Mouse (Mus musculus) midbrain, embryonic 16.5 days (tissue): ENCODE data around the gene Stag3. TPM values are rescaled to one million over a fixed set of nuclear protein-coding genes. Genes with fewer than 3 reads are reported as not detected.

ENCODE experiments used
- ATAC-seq: fragments of 200-750 bp; cut with Nextera tagmentation; 2 replicates; pipeline ENCODE4 v1.8.0; 2017; ENCODE audit warnings: moderate TSS enrichment
- H3K27ac ChIP-seq: fragments of 300-500 bp; sonication (generic); 2 replicates; pipeline ENCODE4 v1.5.1; 2014; ENCODE audit warnings: mild to moderate bottlenecking, low read length, mixed read lengths
- H3K27me3 ChIP-seq: fragments of 300-500 bp; sonication (generic); 2 replicates; pipeline ENCODE4 v1.6.1; 2014; ENCODE audit warnings: low read depth, low read length, mixed read lengths; ENCODE audit not compliant: control insufficient read depth, insufficient read depth
- H3K36me3 ChIP-seq: fragments of 300-500 bp; sonication (generic); 2 replicates; pipeline ENCODE4 v1.6.1; 2014; ENCODE audit warnings: mild to moderate bottlenecking, low read length, moderate library complexity, mixed read lengths; ENCODE audit not compliant: control insufficient read depth, insufficient read depth
- H3K4me1 ChIP-seq: fragments of 300-500 bp; sonication (generic); 2 replicates; pipeline ENCODE4 v1.6.1; 2014; ENCODE audit warnings: mild to moderate bottlenecking, low read length, mixed read lengths; ENCODE audit not compliant: control insufficient read depth, insufficient read depth
- H3K4me2 ChIP-seq: fragments of 300-500 bp; sonication (generic); 2 replicates; pipeline ENCODE4 v1.6.1; 2014; ENCODE audit warnings: mild to moderate bottlenecking, low read length, mixed read lengths
- H3K4me3 ChIP-seq: fragments of 300-500 bp; sonication (generic); 2 replicates; pipeline ENCODE4 v1.5.1; 2014; ENCODE audit warnings: low read depth, mild to moderate bottlenecking, low read length, moderate library complexity, mixed read lengths
- H3K9ac ChIP-seq: fragments of 300-500 bp; sonication (generic); 2 replicates; pipeline ENCODE4 v1.6.1; 2014; ENCODE audit warnings: low read depth, low read length, mixed read lengths
- H3K9me3 ChIP-seq: fragments of 300-500 bp; sonication (generic); replicated peaks from 2 replicates; pipeline ENCODE4 v1.6.1; 2014; ENCODE audit warnings: mild to moderate bottlenecking, low read length, mixed read lengths; ENCODE audit not compliant: control insufficient read depth, poor library complexity, severe bottlenecking
- WGBS: fragments of 180-500 bp; shearing (Covaris S2); extraction: QIAGEN DNeasy Blood & Tissue Kit; methylation state at CpG from one replicate; pipeline ENCODE4 v1.1.7; 2014; 5-methylcytosine and 5-hydroxymethylcytosine counted together
- polyA plus RNA-seq: library from polyadenylated mRNA; unstranded; fragments of >200 nt; fragmentation: Nextera tagmentation; extraction: Ambion mirVana; gene quantifications from 2 replicates; pipeline ENCODE4 v1.2.1, GENCODE M21; 2015

Stag3 gene
- polyA plus RNA-seq, 1 experiment from 2014 or later: 13.1 TPM

DNA sequence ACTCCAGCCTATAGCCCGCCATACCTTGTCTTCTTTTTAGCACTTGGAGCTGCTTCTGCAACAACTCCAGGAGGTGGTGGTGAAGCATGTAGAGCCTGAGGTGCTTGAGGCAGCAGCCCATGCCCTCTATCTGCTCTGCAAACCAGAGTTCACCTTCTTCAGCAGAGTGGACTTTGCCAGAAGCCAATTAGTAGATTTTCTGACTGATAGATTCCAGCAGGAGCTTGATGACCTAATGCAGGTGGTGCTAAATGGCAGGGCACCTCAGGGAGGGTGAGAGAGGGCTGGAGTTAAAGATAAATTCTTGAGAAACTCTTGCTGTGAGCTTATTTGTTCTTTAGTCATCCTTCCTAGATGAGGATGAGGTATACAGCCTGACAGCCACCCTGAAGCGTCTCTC, 19.6 kb downstream of the Stag3 start:
- peaks cover 4% of the 10 kb centered on the region; the same call in 1 of the 2 replicates for H3K36me3 ChIP-seq
- 86% methylated on average over 2 of the region's 2 CpGs for WGBS

DNA sequence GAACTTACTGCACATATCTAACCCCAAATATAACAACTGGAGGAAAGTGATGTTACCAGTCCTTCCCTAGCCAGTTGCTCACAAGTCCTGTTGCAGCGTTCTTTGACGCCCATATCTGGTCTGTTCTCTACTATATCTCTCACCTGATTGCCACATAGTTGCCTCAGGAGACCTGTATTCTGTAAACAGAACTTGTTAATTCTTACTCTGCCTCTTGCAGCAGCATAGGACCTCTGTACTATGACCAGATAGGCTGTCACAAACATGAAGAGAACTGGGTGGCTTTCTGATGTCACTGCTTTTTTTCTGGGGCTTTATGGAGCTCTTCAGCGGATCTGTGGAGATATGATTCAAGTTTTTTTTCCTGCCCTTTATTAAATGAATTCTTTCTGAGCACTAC, 32.8 kb downstream of the Stag3 start:
- Histone ChIP-seq H3K9ac (no peak overlapping the region), H3K27me3 (no peaks in the 10 kb centered on the region), H3K27ac (no peak overlapping the region), H3K36me3 (0 out of 2 replicates have a peak, but pooled peaks cover 4% of the 10 kb centered on the region), H3K4me2 (no peak overlapping the region), H3K9me3 (no peaks in the 10 kb centered on the region), H3K4me1 (no peaks in the 10 kb centered on the region), H3K4me3 (no peak overlapping the region)
- ATAC-seq: no peak
- WGBS: 92% methylated on average over 3 of the region's 3 CpGs

More for the DNA sequence above, 19.6 kb downstream of the Stag3 start:
- Histone ChIP-seq H3K9ac (no peak overlapping the region), H3K27ac (no peak overlapping the region), H3K4me2 (no peak overlapping the region), H3K4me3 (no peak overlapping the region), H3K9me3 (no peaks in the 10 kb centered on the region), H3K4me1 (no peaks in the 10 kb centered on the region), H3K27me3 (no peaks in the 10 kb centered on the region)
- ATAC-seq: no peak

DNA sequence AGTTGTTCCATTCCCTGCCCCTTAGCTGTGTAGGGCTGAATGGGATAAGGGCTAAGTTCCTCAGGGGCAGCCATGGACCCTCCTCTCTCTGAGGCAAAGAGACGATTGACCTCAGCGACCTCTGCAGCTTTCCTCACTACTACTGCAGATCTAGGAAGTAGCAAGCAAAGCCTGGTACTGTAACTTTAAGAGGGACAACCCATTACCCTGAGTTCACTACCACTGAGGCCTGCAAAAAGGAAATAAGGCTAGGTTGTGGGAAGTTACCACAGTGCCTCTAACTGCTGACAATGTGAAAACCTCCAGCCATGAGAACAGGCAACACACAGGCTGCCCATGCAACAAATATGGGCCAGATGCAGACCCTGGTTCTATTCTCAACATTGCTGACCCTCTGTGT, 61.6 kb downstream of the Stag3 start, which contains the start of gene Pvrig:
TSS of gene Pvrig (plus strand) at position 301 of the 400 bp plus-strand sequence.
- no peaks in the 10 kb centered on the region for H3K27me3 ChIP-seq
- ATAC-seq: no peak
- H3K4me2 ChIP-seq: no peak within 1 kb of the TSS
- no peak within 1 kb of the TSS for H3K4me3 ChIP-seq
- H3K9ac ChIP-seq: no peak within 1 kb of the TSS
- no peaks in the 10 kb centered on the region for H3K4me1 ChIP-seq
- H3K27ac ChIP-seq: no peak within 1 kb of the TSS
- H3K36me3 ChIP-seq: no peaks in the 10 kb centered on the region
- no peaks in the 10 kb centered on the region for H3K9me3 ChIP-seq
- WGBS: 85% methylated on average over 2 of the region's 2 CpGs

DNA sequence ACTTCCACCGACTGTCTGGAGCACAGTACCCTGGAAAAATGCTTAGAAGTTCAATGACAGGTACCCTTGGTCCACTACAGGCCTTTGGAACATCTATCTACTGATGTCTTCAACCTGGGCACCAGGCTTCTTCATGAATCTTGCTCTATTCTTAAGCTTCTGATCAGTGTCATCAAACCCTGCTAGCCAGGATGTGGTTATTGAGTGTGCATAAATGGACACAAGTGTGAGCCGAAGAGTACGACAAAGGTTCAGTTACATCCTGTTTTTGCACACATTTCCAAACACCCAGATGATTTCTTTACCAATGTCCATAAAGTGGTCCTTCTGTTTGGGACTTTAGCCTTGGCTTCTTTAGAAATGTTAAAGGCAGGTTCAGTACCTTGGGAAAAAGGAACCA, 63.2 kb downstream of the Stag3 start:
- no peaks in the 10 kb centered on the region for H3K4me1 ChIP-seq
- no peaks in the 10 kb centered on the region for H3K36me3 ChIP-seq
- H3K4me3 ChIP-seq: no peak overlapping the region
- no peak for ATAC-seq
- H3K4me2 ChIP-seq: no peak overlapping the region
- 89% methylated on average over 3 of the region's 3 CpGs for WGBS
- no peaks in the 10 kb centered on the region for H3K9me3 ChIP-seq
- no peak overlapping the region for H3K9ac ChIP-seq
- H3K27me3 ChIP-seq: no peaks in the 10 kb centered on the region
- no peak overlapping the region for H3K27ac ChIP-seq

Other genes with a start within 250 kb of the Stag3 start
- gene Smok3c, start 227.0 kb upstream of the Stag3 start, polyA plus RNA-seq: not detected in 2 replicates
- gene Zkscan1, start 195.2 kb upstream of the Stag3 start, polyA plus RNA-seq: 22.7 and 25.4 TPM in 2 replicates
- 85.4 and 96.0 TPM in 2 replicates for gene Zscan21, start 163.3 kb upstream of the Stag3 start, polyA plus RNA-seq
- 23.9 and 26.3 TPM in 2 replicates for gene Zfp113, start 124.5 kb upstream of the Stag3 start, polyA plus RNA-seq
- 288 and 309 TPM in 2 replicates for gene Cops6, start 119.2 kb upstream of the Stag3 start, polyA plus RNA-seq
- 24.9 and 27.2 TPM in 2 replicates for gene Ap4m1, start 108.2 kb upstream of the Stag3 start, polyA plus RNA-seq
- 72.3 and 81.6 TPM in 2 replicates for gene Mcm7, start 107.8 kb upstream of the Stag3 start, polyA plus RNA-seq
- 74.4 and 75.8 TPM in 2 replicates for gene Taf6, start 92.8 kb upstream of the Stag3 start, polyA plus RNA-seq
- 29.0 and 33.7 TPM in 2 replicates for gene Cnpy4, start 92.8 kb upstream of the Stag3 start, polyA plus RNA-seq
- gene Mblac1, start 85.9 kb upstream of the Stag3 start, polyA plus RNA-seq: 14.5 and 15.5 TPM in 2 replicates
- not detected in 2 replicates for gene Nxpe5, start 54.3 kb upstream of the Stag3 start, polyA plus RNA-seq
- 95.4 and 101 TPM in 2 replicates for gene Lamtor4, start 24.8 kb upstream of the Stag3 start, polyA plus RNA-seq
- 14.7 and 15.6 TPM in 2 replicates for gene BC037034, start 16.2 kb upstream of the Stag3 start, polyA plus RNA-seq
- 1.8 and 2.3 TPM in 2 replicates for gene Gal3st4, start 7.4 kb upstream of the Stag3 start, polyA plus RNA-seq
- gene Gm43720, start 282 bp upstream of the Stag3 start, polyA plus RNA-seq: 0.09 and 0.27 TPM in 2 replicates
- gene Gpc2, start 235 bp upstream of the Stag3 start, polyA plus RNA-seq: 179 and 220 TPM in 2 replicates
- not detected in 2 replicates for gene Pvrig, start 61.7 kb downstream of the Stag3 start, polyA plus RNA-seq
- 67.0 and 69.6 TPM in 2 replicates for gene Zfp157, start 161.2 kb downstream of the Stag3 start, polyA plus RNA-seq